Mouse (Mus musculus): ENCODE measurements around the gene Rad54l.

DNA sequence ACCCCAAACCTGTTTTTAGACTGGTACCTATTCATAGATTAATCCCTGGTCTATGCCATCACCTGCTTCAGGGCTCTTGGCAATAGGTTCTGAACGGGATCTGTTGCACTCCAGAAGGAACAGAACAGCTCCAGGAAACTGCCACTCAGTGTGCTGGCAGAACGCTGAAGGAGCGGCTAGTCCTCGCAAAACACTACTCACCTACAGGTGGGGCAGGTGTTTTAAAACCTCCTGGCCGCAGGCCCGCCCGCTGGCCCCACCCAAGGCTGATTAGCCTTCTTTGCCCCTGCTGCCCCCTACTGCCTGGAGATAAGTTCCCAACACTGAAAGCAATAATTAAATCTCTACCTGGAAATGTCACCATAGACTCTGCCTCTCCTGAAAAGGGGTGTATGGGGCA lies 43.9 kb upstream of the Rad54l start, which contains the start of gene Tspan1:
- TF ChIP-seq POLR2A (IDR thresholded peaks at IDR 0.05; ENCODE audit: borderline replicate concordance, control insufficient read depth, low read depth, low read length) (no peak), CTCF (IDR thresholded peaks at IDR 0.05; ENCODE audit: control insufficient read depth, insufficient read depth, low read length) (no peak)
